25 mouse cellular contexts compared by ENCODE assay signal in the genomic region with DNA sequence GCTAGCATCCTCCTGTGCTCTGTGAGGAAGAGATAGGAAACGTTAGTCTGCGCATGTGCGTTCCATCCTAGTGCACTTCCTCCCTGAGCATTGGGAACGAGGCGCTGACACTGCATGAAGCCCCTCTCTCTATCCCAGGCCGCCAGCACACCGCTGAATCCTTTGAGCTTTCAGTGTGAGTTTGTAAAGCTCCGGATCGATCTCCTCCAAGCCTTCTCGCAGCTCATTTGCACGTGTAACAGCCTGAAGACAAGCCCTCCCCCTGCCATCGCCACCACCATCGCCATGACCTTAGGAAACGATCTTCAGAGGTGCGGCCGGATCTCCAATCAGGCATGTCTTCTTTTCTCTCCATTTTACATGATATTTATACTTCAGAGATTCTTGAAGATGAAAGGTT. TPM values are rescaled to one million over a fixed set of nuclear protein-coding genes. Genes with fewer than 3 reads are reported as not detected.
DNase-seq lines count a peak whose midpoint lies in the region; ATAC-seq and TF ChIP-seq lines count a peak whose summit lies in the region.
"Had no signal": no experiment of that assay in that cellular context is flagged by ENCODE, and none has a peak within 500 bp of the region (broad histone marks: within the 10 kb centered on the region; RNA-seq: fewer than 3 reads in every experiment).

No protein-coding gene starts in this region.

- no peak for TF ChIP-seq CTCF in cortical plate, adult 2 months (IDR thresholded peaks at IDR 0.05; ENCODE audit: extremely low read depth, insufficient read depth, low read length)

- ATAC-seq in frontal cortex, adult (ENCODE audit: low TSS enrichment): no peak
- ATAC-seq: activated CD4-positive, CD25-positive, alpha-beta regulatory T cell, adult 4 months; CD4-positive, CD25-positive, alpha-beta regulatory T cell, adult 4 months; forebrain, embryonic 14.5 days; forebrain, embryonic 16.5 days; Patski had no signal

- peak overlapping the region; percentile 1; the same call in 1 of the 2 replicates for H3K27ac ChIP-seq in cortical plate, adult 2 months (ENCODE audit: insufficient read depth, low read length)
- H3K27ac ChIP-seq: embryonic facial prominence, embryonic 13.5 days; embryonic facial prominence, embryonic 15.5 days; forebrain, embryonic 10.5 days; forebrain, embryonic 12.5 days had no signal

- peaks cover 1% of the 10 kb centered on the region; the same call in 1 of the 2 replicates for H3K4me1 ChIP-seq in cortical plate, adult 2 months (ENCODE audit: control insufficient read depth, insufficient read depth, low read length)
- H3K4me1 ChIP-seq: embryonic facial prominence, embryonic 13.5 days; embryonic facial prominence, embryonic 15.5 days; forebrain, embryonic 10.5 days; forebrain, embryonic 12.5 days had no signal

- H3K4me3 ChIP-seq in cortical plate, adult 2 months (ENCODE audit: insufficient read depth, low read length): peak overlapping the region; percentile 20
- H3K4me3 ChIP-seq: embryonic facial prominence, embryonic 13.5 days; embryonic facial prominence, embryonic 15.5 days; erythroblast, embryonic 14.5 days; forebrain, embryonic 10.5 days; forebrain, embryonic 12.5 days had no signal

- no peak for TF ChIP-seq POLR2A in cortical plate, adult 2 months (IDR thresholded peaks at IDR 0.05; ENCODE audit: extremely low read depth, insufficient read depth, low read length)

- DNase-seq in heart, adult 11 months: peak; percentile 80
- DNase-seq in heart, postnatal 4 days: no peak
- DNase-seq in R1 (ENCODE audit: low read depth, low spot score): peak; percentile 53
- DNase-seq: adrenal gland, adult 8-10 months; adrenal gland, postnatal 14 days; adrenal gland, postnatal 36 days; B cell, adult 2 months; cerebellum, adult 11-12 months; cerebellum, adult 2 months; cerebellum, adult 9-10 months; cerebellum, postnatal 10 days; cerebellum, postnatal 25 days; embryo, embryonic 11 days had no signal

RNA-seq across cellular contexts. Expression of gene Ints7, which starts 37.4 kb away (rescaled TPM):
- 10 to 100 TPM; 34.7 to 38.0 TPM for total RNA-seq in heart, postnatal 4 days (2021)
- polyA plus RNA-seq in cortical plate, adult 2 months (2012; rRNA removed): 47.3 and 50.6 TPM in 2 replicates

RNA-seq across cellular contexts. Expression of gene Dtl, which starts 37.5 kb away (rescaled TPM):
- total RNA-seq in heart, postnatal 4 days (2021): 10 to 100 TPM; 19.7 to 20.3 TPM
- polyA plus RNA-seq in cortical plate, adult 2 months (2012; rRNA removed): 5.1 and 5.3 TPM in 2 replicates
